Mouse (Mus musculus) hindbrain, embryonic 12.5 days (tissue): ENCODE data around the gene Tcf7. TPM values are rescaled to one million over a fixed set of nuclear protein-coding genes. Genes with fewer than 3 reads are reported as not detected.

ENCODE experiments used
- ATAC-seq: fragments of 200-750 bp; cut with Nextera tagmentation; 2 replicates; pipeline ENCODE4 v1.8.0; 2017; ENCODE audit warnings: moderate TSS enrichment; ENCODE audit not compliant: low FRiP score
- H3K27ac ChIP-seq: fragments of 300-500 bp; sonication (generic); 2 replicates; pipeline ENCODE4 v1.5.1; 2016; ENCODE audit warnings: mild to moderate bottlenecking
- H3K27me3 ChIP-seq: fragments of 300-500 bp; sonication (generic); 2 replicates; pipeline ENCODE4 v1.6.1; 2016; ENCODE audit warnings: mild to moderate bottlenecking
- H3K36me3 ChIP-seq: fragments of 300-500 bp; sonication (generic); 2 replicates; pipeline ENCODE4 v1.6.1; 2016; ENCODE audit warnings: mild to moderate bottlenecking
- H3K4me1 ChIP-seq: fragments of 300-500 bp; sonication (generic); 2 replicates; pipeline ENCODE4 v1.6.1; 2016
- H3K4me2 ChIP-seq: fragments of 300-500 bp; sonication (generic); replicated peaks from 2 replicates; pipeline ENCODE4 v1.6.1; 2016; ENCODE audit warnings: mild to moderate bottlenecking
- H3K4me3 ChIP-seq: fragments of 300-500 bp; sonication (generic); 2 replicates; pipeline ENCODE4 v1.5.1; 2016; ENCODE audit warnings: mild to moderate bottlenecking
- H3K9ac ChIP-seq: fragments of 300-500 bp; sonication (generic); 2 replicates; pipeline ENCODE4 v1.6.1; 2016; ENCODE audit warnings: mild to moderate bottlenecking, moderate library complexity
- H3K9me3 ChIP-seq: fragments of 300-500 bp; sonication (generic); replicated peaks from 2 replicates; pipeline ENCODE4 v1.6.1; 2016; ENCODE audit warnings: mild to moderate bottlenecking
- WGBS: fragments of 180-500 bp; shearing (Covaris S2); methylation state at CpG from one replicate; pipeline ENCODE4 v1.1.7; 2016; 5-methylcytosine and 5-hydroxymethylcytosine counted together
- polyA plus RNA-seq: library from polyadenylated mRNA; unstranded; fragments of >200 nt; fragmentation: Nextera tagmentation; extraction: Ambion mirVana; gene quantifications from 2 replicates; pipeline ENCODE4 v1.2.1, GENCODE M21; 2016

The Tcf7 gene
- polyA plus RNA-seq: 7.6 and 8.6 TPM in 2 replicates

DNA sequence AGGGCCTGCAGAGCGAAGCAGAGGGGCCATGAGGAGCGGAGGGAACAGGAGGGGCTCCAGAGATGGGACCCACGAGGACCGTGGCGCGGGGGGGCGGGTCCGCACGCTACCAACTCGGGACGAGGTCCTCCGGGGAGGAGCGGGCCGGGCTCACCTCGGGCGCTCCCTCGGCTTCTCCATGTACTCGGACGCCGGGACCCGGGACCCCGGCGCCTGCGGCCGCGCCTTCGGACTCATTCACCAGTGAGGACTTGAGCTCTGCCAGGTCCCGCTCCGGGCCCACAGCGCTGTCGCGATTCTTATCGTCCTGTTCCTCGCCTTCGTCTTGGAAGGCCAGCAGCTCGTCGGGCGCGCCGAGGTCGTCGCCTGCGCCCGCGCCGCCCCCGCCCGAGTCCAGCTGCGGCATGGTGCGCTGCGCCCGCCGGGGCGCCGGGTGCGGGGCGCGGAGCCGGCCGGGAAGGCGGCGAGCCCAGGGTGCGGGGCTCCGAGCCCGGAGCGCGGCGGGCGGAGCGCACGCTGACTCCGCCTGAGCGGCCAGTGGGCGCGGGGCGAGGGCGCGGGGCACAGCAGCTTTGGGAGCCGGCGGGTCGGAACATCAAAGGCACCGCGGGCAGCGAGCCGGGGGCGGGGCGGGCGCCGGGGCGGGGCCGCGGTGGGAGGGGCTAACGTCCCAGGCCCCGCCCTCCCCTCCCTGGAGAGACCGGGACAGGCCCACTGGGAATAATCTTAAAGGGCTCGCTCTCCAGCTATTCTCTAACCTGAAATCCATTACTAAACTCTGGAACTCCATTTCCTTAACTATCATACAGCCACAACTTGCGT lies at the start of gene Tcf7:
TSS of gene Tcf7 (minus strand) at position 241 of the 822 bp plus-strand sequence.
- H3K4me1 ChIP-seq: peaks cover 42% of the 10 kb centered on the region
- H3K27ac ChIP-seq: no peak within 1 kb of the TSS
- under 1% methylated on average over 75 of the region's 97 CpGs for WGBS
- H3K4me2 ChIP-seq: peak within 1 kb of the TSS; percentile 95
- peak; percentile 63 for ATAC-seq
- H3K9ac ChIP-seq: peak within 1 kb of the TSS; percentile 63
- H3K27me3 ChIP-seq: peaks cover 59% of the 10 kb centered on the region
- no peaks in the 10 kb centered on the region for H3K9me3 ChIP-seq
- H3K36me3 ChIP-seq: no peaks in the 10 kb centered on the region
- H3K4me3 ChIP-seq: peak within 1 kb of the TSS; percentile 60

DNA sequence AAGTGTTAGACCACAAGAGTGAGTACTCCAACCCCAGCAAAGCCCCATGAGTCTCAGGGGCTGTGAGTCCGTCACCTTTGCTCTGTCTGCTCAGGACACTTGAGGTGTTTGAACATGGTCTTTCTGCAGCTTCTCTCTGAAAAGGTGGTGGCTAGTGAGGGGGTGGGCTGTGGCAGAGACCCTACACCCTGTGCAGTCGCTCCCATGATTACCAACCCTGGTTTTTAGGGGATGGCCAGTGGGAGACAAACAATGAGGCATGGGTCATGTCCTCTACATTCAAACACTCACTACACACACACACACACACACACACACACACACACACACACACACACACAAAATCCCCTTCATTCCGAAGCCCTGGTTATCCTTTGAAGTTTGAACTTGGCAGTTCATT lies 44.5 kb upstream of the Tcf7 start:
- Histone ChIP-seq H3K27me3 (no peaks in the 10 kb centered on the region), H3K4me2 (no peak overlapping the region), H3K4me3 (no peak overlapping the region), H3K9me3 (no peaks in the 10 kb centered on the region), H3K36me3 (no peaks in the 10 kb centered on the region), H3K27ac (no peak overlapping the region), H3K9ac (no peak overlapping the region), H3K4me1 (no peaks in the 10 kb centered on the region)
- WGBS: 61% methylated on average over 3 of the region's 3 CpGs
- ATAC-seq: no peak

DNA sequence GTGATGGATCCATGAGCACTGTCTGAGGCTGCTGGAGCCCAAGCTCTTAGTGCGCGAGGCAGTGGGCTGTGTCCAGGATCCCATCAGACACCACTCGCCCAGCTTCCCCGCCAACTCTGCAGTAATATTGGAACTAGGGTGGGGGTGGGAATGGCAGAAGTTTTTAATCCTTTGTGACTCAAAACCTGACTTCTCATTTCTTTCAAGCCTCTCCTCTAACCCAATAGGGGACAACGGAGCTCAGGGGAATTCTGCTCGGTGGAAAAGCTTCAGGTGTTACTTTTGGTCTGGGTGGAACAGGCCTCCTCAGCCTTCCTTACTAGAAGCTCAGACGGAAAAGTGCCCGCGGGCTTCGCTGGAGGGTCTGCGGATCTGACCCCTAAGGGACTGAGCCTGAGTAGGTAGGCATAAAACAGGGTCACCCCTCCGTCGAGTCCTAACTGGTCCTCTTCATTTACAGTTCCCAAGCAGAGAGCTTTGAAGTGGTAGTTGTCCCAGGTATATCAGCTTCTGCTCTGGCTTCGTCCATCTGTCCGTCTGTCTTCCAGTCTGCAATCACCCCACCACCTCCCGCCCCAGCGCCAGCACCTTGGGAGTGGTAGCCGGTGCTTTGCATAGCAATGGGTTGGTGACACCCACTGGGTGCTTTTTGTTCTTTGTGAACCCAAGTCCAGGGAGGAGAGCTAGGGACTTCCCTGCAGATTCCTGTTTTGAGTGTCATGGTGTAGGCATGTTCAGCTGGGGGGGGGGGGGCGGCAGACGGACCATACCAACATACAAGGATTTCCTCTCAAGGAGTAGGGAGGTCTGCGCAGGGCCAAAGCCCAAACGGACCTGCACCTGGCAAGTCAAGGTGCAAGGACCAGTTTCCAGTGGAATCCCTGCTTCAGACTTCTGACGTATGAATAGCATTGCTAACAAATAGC lies 41.9 kb upstream of the Tcf7 start:
- Histone ChIP-seq H3K27ac (no peak overlapping the region), H3K9ac (no peak overlapping the region), H3K36me3 (no peaks in the 10 kb centered on the region), H3K27me3 (no peaks in the 10 kb centered on the region), H3K4me1 (no peaks in the 10 kb centered on the region), H3K4me3 (no peak overlapping the region), H3K4me2 (no peak overlapping the region), H3K9me3 (no peaks in the 10 kb centered on the region)
- 60% methylated on average over 23 of the region's 23 CpGs for WGBS
- ATAC-seq: no peak

DNA sequence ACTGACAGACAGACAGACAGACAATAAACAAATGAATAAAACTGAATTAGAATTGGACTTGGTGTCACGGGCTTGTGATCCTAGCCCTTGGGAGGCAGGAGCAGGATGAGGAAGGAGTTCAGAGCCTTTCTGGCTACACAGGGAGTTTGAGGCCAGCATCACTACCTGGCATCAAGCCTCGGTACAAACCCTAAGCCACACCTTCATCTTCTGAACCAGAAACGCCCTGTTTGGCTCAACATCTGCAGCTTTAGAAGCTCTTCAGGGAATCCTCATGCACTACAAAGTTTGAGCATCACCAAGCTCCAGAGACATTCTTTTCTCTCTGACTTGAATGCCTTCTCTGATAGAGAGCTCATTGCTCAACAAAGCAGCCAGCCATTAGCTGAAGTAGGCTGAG lies 38.7 kb upstream of the Tcf7 start:
- ATAC-seq: no peak
- Histone ChIP-seq H3K9me3 (no peaks in the 10 kb centered on the region), H3K36me3 (no peaks in the 10 kb centered on the region), H3K4me2 (no peak overlapping the region), H3K4me3 (no peak overlapping the region), H3K27me3 (0 out of 2 replicates have a peak, but pooled peaks cover 3% of the 10 kb centered on the region), H3K9ac (no peak overlapping the region), H3K4me1 (0 out of 2 replicates have a peak, but pooled peaks cover 4% of the 10 kb centered on the region), H3K27ac (no peak overlapping the region)
- WGBS: 74% methylated on average over 3 of the region's 3 CpGs

DNA sequence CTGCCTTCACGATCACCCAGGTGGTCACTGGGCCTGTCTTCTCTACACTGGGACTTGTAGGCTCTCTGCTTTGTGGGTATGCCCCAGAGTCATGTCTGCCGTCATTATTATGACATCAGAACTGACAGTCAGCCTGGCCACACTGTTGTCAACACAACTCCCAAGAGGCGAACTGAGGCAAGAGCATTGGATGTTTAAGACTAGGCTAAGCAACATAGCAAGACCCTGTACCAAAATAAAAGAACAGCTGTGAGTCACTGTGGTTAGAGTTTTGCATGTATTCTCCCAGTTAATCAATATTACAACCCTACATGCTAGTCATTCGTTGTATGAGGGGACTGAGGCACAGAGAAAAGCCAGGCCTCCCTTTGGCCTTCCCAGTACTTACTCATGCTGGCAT lies 37.7 kb upstream of the Tcf7 start:
- Histone ChIP-seq H3K27me3 (0 out of 2 replicates have a peak, but pooled peaks cover 3% of the 10 kb centered on the region), H3K9ac (no peak overlapping the region), H3K36me3 (no peaks in the 10 kb centered on the region), H3K4me3 (no peak overlapping the region), H3K9me3 (no peaks in the 10 kb centered on the region), H3K27ac (no peak overlapping the region), H3K4me1 (0 out of 2 replicates have a peak, but pooled peaks cover 4% of the 10 kb centered on the region), H3K4me2 (no peak overlapping the region)
- ATAC-seq: no peak
- WGBS: 80% methylated on average over 4 of the region's 4 CpGs

DNA sequence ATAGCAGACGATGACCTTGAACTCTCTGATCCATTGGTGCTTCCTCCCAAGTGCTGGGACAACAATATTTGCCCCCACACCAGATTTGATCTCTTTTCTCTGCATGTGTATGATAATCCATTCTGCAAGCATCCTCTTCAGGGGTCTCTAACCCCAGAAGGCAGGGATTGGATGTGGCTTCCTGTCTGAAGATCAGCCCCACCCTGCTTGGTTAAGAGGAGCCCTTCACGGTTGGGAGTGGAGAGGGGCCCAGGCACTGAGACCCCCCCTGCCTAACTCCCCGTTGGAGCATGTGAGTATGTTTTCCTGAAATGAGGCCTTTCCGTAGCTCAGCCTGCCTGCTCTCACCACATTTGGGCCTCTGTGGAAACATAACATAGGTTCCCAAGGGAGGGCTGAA lies 36.9 kb upstream of the Tcf7 start:
- Histone ChIP-seq H3K4me3 (no peak overlapping the region), H3K36me3 (no peaks in the 10 kb centered on the region), H3K4me2 (no peak overlapping the region), H3K27me3 (peaks cover 11% of the 10 kb centered on the region), H3K9me3 (no peaks in the 10 kb centered on the region), H3K9ac (no peak overlapping the region), H3K4me1 (peaks cover 4% of the 10 kb centered on the region; the same call in 1 of the 2 replicates), H3K27ac (no peak overlapping the region)
- WGBS: 73% methylated on average over 4 of the region's 4 CpGs
- ATAC-seq: no peak

DNA sequence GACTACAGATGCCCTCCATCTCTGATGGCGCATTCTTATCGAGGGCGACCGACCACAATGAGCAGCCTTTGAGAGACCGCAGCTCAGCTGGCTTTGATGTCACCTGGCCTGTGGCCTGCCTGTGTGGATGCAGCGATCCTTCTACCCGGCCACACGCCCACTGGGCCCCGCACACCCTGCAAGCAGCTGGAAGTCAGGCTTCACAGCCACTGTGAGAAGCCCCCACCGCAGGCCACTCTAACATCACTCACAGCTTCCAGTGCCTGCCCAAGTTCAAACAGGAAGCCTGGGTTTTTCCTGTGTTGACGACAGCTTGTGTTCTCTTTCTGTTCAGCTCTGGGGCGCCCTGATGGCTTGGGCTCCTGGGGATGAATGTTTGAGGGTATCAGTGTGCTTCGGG lies 35.6 kb upstream of the Tcf7 start:
- Histone ChIP-seq H3K4me3 (no peak overlapping the region), H3K27ac (no peak overlapping the region), H3K4me1 (peaks cover 8% of the 10 kb centered on the region; the same call in 1 of the 2 replicates), H3K9me3 (no peaks in the 10 kb centered on the region), H3K4me2 (no peak overlapping the region), H3K9ac (no peak overlapping the region), H3K36me3 (no peaks in the 10 kb centered on the region), H3K27me3 (peaks cover 23% of the 10 kb centered on the region)
- WGBS: 78% methylated on average over 13 of the region's 13 CpGs
- ATAC-seq: no peak

DNA sequence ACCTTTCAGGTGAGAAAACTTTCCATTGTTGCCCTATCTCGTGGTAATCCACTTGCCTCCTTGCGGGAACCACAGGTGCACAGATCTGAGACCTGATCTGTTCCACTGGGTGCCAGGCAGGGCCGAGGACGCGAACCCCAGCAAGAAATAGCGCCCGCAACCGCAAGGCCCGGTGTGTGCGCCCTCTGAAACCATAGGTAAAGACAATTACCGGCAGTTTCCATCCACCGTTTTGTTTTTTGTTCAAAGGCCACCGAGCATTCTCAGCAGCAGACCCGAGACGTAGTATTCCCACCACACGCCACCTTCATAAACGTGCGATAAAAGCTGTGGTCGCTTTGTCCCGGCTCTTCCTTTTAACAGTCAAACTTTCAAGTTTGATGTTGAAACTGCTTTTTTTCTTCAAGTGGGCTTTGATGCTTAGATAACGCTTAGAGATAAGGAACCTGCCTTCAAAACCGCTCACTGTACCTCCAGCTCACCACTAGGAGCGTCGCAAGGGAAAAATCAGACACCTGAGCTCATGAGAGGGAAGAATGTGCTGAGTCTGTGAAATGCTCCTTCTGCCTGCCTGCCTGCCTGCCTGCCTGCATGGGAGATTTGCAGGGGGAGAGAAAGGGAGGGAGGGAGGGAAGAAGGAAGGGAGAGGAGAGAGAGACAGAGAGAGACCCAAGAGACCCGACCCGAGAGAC lies 31.4 kb upstream of the Tcf7 start:
- ATAC-seq: no peak
- Histone ChIP-seq H3K4me2 (peak overlapping the region; percentile 21; the same call in 1 of the 2 replicates), H3K4me3 (no peak overlapping the region), H3K27ac (no peak overlapping the region), H3K9me3 (no peaks in the 10 kb centered on the region), H3K4me1 (peaks cover 8% of the 10 kb centered on the region; the same call in 1 of the 2 replicates), H3K36me3 (no peaks in the 10 kb centered on the region), H3K27me3 (peaks cover 26% of the 10 kb centered on the region), H3K9ac (no peak overlapping the region)
- 20% methylated on average over 26 of the region's 26 CpGs for WGBS

DNA sequence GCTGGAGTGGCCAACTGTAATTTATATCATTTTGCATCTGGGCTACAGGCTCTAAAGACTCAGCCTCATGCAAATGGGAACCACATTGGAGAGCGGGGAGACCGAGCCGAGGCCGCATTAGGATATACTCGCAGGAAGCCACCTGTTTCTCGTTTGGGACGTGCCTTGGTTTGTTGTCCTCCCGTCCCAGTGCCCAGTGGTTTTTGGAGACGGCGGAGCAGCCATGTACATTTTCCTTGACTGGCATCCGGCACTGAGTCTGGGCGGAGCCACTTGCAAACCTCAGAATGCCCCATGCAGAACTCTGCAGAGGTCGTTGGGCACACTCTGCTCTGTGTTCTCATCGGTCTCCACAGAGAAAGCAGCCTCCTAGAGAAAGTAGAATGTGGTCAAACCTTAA lies 27.9 kb upstream of the Tcf7 start:
- no peak overlapping the region for H3K4me2 ChIP-seq
- WGBS: 72% methylated on average over 14 of the region's 14 CpGs
- no peak overlapping the region for H3K9ac ChIP-seq
- H3K27ac ChIP-seq: no peak overlapping the region
- H3K4me1 ChIP-seq: peaks cover 10% of the 10 kb centered on the region; the same call in 1 of the 2 replicates
- H3K27me3 ChIP-seq: peaks cover 24% of the 10 kb centered on the region
- no peaks in the 10 kb centered on the region for H3K36me3 ChIP-seq
- H3K4me3 ChIP-seq: no peak overlapping the region
- no peak for ATAC-seq
- H3K9me3 ChIP-seq: no peaks in the 10 kb centered on the region

DNA sequence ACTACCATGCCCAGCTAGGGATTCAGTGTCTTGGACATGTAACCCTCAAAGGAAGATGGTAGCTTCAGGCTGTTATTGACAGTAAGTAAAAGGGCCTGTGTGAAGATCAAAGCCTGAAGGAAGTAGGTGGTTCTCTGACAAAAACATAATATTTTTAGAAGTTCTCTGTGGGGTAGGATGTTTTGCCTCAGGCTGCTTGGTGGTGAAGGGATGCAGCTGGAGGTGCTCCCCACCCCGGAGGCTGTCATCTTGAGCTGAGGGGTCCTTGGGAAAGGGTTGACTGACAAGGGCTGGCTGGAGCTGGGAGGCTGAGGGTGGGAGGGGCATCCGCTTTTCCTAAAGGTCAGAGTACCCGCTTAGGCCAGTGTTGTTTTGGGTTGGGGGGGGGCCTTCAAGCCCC lies 26.7 kb upstream of the Tcf7 start:
- no peak overlapping the region for H3K4me2 ChIP-seq
- H3K27me3 ChIP-seq: peaks cover 14% of the 10 kb centered on the region
- 55% methylated on average over 3 of the region's 3 CpGs for WGBS
- no peak for ATAC-seq
- no peak overlapping the region for H3K9ac ChIP-seq
- no peaks in the 10 kb centered on the region for H3K36me3 ChIP-seq
- no peaks in the 10 kb centered on the region for H3K9me3 ChIP-seq
- H3K4me1 ChIP-seq: peaks cover 8% of the 10 kb centered on the region; the same call in 1 of the 2 replicates
- H3K4me3 ChIP-seq: no peak overlapping the region
- no peak overlapping the region for H3K27ac ChIP-seq

DNA sequence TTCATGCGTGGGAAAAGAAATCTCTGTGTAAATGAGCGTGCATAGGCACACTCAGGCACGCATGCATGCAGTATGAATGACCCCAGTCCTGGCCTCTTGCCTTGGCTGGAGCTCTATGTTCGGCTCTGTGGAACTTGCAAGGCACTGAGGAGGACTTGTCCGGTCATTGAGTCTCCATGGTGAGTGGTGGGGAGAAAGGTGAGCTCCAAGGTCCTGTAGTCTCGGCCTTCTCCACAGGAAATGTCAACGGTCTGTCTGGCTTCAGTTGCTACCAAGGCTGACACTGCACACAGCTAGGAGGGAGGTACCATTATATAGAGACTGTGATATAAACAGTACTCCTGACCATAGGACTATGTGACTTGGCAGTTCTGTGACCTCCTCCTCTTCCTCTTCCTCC lies 23.6 kb upstream of the Tcf7 start:
- H3K4me2 ChIP-seq: no peak overlapping the region
- H3K36me3 ChIP-seq: no peaks in the 10 kb centered on the region
- 0 out of 2 replicates have a peak, but pooled peaks cover 6% of the 10 kb centered on the region for H3K4me1 ChIP-seq
- H3K9me3 ChIP-seq: no peaks in the 10 kb centered on the region
- H3K9ac ChIP-seq: no peak overlapping the region
- 87% methylated on average over 7 of the region's 7 CpGs for WGBS
- H3K27me3 ChIP-seq: no peaks in the 10 kb centered on the region
- no peak overlapping the region for H3K27ac ChIP-seq
- no peak for ATAC-seq
- H3K4me3 ChIP-seq: no peak overlapping the region

DNA sequence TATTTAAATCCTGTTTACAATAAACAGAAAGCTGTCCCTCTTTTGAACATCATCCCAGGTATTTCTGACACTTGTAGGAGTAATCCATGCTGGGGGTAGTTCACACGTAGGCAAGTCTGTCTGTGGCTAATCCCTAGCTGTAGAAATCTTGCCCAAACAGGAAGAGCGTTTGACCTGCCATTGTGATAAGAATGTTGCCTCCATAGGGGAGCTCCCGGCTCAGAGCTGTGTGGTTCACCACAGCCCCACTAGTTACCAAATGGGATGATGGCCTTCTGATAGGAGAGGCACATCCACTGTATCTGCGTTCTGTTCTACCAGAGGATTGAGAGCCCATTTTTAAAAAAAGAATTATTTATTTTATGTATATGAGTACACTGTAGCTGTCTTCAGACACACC lies 22.5 kb upstream of the Tcf7 start:
- Histone ChIP-seq H3K27ac (no peak overlapping the region), H3K4me2 (no peak overlapping the region), H3K4me1 (0 out of 2 replicates have a peak, but pooled peaks cover 6% of the 10 kb centered on the region), H3K36me3 (no peaks in the 10 kb centered on the region), H3K4me3 (no peak overlapping the region), H3K9ac (no peak overlapping the region), H3K9me3 (no peaks in the 10 kb centered on the region), H3K27me3 (no peaks in the 10 kb centered on the region)
- 57% methylated on average over 4 of the region's 4 CpGs for WGBS
- no peak for ATAC-seq
